Mouse (Mus musculus) lung, adult 18-20 months (tissue): Measurements from ENCODE around the gene Ndufaf4.
"Not testable (repeated sequence)": the region's sequence is repeated elsewhere in the genome, so short reads cannot be mapped to it uniquely, and the experiment has no call there.

ENCODE experiments used
- DNase-seq, 2 experiments: peaks; one replicate each; pipeline ENCODE4 v3.0.0; 2022; ENCODE audit warnings: mixed read lengths in 2 of 2

Ndufaf4 gene

DNA sequence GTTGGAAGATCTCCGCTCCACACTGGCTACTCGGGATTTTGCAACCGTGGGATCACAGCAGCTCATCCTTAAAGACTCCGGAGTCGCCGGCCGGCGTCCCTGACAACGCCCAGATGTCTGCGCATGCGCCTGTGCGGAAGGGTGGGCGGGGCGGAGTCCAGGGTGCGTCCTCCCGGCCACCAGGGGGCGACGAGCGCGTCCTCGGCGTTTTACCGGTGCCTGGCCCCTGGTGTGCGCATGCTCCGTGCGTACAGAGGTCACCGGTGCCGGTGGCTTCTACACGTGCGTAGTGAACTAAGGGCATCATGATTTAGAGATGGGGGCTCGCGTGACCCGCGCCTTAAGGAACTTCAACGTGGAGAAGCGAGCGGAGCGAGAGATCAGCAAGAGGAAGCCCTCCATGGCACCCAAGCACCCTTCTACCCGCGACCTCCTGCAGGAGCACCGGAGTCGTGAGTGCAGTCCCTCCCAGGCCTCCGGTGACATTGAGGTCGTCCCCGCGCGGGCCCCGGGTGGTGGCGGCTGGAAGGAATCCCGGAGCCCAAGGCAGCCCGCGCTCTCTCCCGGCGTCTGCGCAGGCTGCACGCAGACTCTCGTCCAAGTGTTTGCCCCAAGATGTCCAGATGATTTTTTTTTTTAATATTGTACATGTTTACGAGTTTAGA, at the start of gene Ndufaf4:
Gene Ndufaf4 (plus strand): TSS at position 233 of the 665 bp plus-strand sequence.
- DNase-seq: peak; percentile 93 to 95

DNA sequence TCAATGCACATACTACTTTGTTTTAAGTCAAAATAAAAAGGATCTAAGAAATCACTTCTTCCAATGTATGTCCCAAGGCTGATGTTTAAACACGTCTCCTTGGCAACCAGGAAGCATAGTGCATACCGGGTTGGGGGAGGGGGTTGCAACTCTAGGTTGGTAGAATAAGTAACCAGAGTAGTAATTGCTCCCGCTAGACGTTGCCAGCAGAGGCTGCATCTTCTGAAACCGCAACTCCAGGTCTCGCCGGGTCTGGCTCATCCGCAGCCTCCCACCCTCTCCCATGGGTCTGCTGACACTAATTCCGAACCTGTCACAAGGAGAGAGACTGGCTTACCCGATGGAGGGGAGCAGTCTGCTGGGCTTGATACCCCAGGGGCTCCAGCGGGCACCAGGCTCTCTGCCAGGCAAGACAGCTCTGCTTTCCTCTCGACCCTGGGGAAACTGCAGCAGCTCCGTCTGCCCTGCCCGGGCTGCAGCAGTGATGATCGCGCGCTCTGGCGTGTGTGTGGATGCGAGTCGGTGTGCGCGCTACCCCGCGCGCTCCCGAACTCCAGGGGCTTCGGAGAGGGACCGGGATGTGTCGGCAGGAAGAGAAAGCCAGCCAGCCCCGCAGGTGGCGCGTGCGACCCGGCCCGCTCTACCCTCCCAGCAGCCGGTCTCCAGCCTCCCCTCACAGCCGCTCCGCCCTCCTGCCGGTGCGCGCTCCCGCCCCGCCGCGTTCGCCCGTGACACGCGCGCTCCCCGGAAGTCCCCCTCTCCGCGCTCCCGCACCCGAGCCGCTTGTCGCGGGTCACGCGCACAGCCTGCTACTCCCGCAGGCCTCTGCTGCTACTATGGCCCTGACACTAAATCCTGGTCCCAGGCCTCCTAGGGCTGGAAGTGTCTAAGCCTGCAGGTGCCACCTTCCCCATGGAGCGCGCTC, 47.2 kb upstream of the Ndufaf4 start, which contains the start of gene Klhl32:
Gene Klhl32 (minus strand): TSS at position 724 of the 925 bp plus-strand sequence.
- DNase-seq: peak; percentile 56 to 60

DNA sequence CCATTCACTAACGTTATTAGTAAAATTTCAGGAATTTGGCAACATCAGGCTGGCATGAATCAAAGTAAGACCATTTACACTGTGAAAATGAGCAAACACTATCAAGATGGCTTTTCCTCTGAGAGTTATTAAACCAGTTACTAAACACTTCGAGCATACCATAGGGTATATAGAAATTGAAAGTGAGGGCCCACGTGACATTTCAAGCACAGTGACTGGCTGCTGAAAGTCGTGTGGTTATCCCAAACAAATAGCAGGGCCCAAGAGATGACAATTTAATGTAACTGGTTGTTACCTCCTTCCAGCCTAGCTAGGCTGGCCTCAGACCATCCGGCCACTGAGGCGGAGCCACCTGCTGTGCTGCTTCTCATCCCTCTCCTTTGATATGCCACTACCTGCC, 32.2 kb upstream of the Ndufaf4 start:
- DNase-seq: no peak

DNA sequence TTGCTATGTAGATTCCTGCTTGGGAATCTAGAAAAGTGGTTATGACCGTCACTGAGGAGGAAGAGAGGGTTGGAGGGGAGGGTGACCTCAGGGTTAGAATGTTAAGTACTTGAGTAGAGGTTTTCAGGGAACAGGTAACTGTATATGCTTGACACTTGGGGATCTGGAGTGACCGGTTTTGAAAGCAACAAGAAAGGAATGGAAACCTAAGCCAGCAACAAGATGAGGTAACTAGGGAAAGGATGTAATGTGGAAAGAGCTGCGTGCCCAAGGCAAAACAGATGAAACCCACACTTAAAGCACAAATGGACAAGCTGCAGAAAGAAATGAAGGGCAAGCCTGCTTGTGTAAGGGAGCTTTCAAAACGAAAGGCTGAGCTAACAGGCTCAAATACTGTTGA, 28.7 kb upstream of the Ndufaf4 start:
- peak; percentile 2 to 26 for DNase-seq

DNA sequence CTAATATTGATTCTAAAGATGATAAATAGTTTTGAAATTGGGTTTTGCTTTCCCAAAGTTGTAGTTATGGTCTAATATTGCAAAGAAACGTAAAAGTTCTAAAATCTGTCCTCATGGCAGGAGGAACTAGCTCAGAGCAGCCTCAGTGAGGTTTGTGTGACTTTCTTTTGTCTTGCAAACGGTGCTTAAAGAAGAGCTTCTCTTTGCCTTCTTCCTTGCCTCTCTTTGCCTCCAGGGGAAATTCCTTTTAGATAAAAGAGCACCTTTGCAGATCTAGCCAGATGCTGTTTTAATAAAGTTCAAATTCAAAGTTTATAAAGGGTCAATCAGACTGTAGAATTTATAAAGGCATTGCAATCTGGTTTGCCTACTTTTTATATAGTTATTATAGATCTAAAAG, 8.5 kb upstream of the Ndufaf4 start:
- not testable (repeated sequence) for DNase-seq

DNA sequence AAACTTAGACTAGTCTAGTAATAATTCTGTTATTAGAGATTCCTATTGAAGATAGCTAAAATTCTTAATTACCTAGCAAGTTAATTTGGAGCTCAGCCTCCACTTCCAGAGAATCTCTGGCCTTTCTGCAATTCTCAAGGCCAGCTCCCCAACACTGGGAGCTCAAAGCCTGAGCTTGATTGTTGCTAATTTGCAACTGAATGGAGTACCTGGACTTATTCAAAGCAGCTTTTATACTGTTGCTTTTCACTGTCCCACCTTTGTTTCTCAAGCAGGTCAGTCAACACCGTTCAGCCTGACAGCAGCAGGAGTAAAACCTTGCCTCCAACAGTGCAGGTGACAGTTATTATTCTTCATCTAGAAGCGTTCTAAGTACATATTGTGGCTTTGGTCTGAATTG, 5.6 kb upstream of the Ndufaf4 start:
- not testable (repeated sequence) for DNase-seq

DNA sequence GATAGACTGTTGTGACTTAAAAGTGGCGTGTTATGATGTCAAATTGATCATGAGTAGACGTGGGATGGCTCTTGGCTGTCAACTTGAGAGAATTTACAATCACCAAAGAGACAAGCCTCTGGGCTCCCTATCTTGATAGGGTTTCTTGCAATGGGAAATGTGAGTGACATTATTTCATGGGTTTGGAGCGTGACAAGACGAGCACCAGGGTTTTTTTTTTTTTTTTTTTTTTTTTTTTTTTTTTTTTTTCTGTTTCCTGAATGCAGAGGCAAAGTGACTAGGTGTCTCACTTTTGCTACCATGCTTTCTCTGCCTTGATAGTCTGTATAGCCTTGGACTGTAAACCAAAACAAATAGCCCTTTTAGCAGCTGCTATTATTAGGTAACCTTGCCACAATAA, 3.3 kb upstream of the Ndufaf4 start:
- no peak for DNase-seq

DNA sequence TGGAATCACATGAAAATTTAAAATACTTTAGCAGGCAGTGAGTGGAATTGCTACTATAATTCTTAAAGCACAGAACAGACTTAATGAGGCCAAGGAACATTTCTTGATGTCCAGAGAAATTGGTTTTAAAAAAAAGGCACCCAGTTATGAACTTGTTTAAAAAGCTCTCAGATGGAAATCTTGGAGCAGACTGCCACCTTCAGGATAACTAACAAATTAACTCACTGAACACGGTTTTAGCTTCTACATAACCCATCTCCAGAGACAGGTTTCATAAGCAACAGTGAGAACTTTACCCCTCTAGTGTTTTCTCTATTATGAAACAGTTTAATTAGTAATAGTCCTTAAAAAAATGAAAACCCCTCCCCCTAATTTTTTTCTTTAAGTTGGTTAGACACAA, 1.1 kb upstream of the Ndufaf4 start:
- DNase-seq: peak in 1 of 2 experiments; percentile 41

DNA sequence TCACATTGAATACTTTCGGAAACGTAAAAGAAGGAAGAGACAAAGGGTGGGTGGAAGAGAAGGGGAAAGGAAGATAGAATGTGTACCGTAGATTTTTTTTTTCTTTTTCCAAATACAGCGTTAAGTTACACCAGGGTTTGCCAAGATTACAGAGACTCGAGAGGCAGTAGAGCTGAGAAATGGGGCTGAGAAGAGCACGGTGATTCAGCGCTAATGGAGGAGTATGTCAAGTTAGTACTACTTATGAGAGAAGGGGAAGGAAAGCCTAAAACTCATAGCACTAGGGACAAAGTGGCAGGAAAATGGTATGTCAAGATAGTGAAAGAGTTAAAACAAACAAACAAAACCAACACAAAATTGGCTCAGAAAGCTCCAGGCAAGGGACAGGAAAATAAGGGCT, 532 bp upstream of the Ndufaf4 start:
- DNase-seq: peak in 1 of 2 experiments; percentile 2

DNA sequence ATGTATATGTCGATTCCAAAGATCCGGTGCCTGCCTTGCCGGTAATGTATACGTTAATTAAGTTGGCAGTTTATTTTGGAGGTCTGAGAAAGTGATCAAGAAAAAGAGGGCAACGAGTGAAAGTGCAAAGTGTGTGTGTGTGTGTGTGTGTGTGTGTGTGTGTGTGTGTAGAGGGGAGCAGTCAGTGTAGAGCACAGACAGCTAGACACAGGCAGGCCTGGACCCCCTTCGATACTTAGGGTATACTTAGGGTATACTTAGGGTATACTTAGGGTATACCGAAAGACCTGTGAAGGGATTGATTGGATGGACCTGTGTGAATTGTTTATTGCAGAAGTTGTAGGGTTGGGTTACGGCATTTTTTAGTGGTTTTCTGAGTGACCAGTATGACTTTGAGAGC, 753 bp downstream of the Ndufaf4 start:
- DNase-seq: no peak

DNA sequence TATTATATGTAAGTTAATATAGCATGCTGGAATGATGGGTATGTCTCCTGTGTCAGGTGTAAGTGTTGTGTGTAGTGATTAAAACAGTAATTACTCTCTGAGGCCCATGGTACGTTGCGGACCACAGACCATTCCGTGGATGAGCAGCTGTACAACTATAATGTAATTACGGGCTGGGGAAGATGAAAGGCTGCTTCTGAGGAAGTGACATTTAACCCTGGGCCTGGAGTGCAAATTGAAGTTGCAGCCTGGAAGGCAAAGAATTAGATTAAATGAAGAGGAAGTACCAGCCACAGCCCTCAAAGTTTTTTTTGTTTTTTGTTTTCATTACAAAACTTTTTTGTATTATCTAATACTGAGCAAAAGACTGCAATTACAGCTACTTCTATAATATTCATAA, 1.3 kb downstream of the Ndufaf4 start:
- DNase-seq: no peak

DNA sequence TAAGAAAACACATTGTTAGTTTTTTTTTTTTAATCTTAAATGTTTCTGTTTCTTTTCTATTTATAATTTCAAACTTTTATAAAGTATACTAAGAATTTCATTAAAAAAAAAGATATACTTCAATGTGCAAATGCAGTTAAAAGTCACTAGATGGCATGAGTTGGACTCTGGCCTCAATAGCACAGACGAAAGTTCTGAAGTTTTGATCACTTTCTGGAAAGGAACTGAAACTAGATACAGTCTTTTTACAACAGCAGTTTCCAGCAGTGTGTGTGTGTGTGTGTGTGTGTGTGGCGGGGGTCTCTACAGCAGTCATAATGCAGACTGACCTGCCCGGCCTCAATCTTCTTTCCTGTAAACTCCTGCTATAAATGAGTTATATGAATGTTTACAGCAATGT, 9.9 kb downstream of the Ndufaf4 start:
- no peak for DNase-seq

DNA sequence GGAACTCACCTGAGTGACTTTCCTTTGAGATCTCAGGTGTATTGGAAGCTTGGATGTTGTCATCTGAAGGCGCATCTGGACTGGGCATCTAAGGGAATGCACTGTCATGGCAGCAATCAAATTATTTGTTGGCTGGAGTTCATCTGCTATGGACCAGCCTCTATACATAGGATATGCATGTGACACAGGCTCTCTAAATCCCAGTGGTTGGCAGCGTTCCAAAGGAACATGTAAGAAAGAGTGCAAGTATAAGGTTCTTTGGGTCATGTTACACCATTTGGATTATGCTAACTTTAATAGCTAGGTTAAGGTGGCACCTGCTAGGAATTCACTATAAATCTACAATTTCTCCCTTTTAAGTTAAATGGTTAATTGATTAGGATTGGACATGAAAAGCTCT, 17.7 kb downstream of the Ndufaf4 start:
- no peak for DNase-seq

DNA sequence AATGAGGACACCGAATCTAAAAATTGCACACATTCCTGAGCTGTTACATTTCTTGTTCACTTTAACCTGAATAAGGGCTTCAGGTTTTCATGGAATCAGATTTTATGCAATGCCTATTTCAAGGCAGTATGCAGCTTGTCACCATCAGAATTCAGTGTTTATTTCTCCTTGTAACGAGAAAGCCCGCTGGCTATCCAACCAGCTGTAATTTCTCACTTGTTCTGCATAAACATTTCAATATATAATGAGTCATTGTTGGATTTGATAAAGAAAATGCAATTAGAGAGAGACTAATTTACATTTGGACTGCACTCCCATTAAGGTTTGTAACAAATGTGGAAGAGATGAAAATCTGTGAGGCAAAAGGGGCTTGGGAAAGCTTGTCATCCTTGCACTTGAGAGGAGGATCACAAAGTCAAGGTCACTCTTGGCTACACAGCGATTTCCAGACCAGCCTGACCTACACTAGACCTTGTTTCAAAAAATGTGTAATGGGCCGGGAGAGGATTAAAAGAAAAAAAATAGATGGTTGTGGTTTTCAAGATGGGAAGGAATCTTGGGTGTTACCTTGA, 22.2 kb downstream of the Ndufaf4 start:
- DNase-seq: no peak

DNA sequence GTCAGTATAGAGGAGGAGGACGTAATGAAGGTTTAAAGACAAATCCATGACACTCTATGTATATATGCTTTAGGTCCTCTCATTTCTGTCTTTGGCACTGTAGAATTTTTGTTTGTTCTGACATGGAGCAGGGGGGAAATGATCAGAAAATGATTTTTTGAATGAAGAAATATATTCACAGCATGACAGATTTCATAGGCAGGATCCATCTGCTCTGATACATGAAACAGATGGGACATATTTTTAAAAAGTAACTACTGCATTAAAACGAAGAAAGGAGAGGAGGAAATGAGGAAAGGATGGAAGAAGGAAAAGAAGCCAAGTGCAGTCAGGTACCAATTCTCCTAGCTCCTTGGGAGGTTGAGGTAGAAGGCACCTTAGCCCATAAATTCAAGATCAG, 26.8 kb downstream of the Ndufaf4 start:
- no peak for DNase-seq

DNA sequence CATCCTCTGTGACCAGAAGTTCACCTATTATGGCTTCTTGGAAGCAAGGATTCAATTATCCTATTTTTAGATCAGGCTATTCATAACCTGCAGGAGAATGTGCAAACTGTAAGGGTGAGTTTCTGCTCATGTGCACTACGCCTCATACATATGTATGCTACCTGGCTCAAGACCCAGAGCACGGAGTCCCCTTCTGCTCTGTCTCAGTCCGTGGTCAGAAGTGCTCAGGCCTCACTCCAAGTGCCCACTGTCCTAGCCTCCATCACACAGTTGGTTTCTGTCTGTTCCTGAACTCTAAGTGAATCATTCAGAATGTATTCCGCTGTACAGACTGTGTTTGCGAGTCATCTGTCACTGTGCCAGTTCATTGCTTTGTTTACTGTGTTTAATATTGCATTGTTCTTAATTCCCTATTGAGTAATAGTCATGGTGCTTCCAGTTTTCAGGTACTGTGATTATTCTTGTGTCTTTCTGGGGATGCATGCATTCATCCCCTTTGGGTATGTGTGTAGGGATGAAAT, 30.4 kb downstream of the Ndufaf4 start:
- no peak for DNase-seq

DNA sequence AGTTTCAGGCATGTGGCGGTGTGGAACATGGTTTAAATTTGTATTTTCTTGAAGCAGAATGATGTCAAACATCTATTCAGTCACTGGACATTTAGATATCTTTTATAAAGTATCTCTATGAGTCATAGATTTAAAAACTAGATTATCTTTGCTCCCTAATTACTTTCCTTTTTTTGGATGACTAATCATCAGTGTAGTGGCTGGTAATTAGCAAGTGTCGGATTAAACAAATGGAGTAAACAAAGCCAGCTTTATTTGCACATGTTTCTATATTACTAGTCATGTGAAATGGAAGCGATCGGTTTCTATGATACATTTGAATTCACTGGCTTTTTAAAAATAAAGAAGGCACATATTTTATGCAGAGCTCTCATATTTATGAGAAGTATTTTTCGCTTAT, 31.0 kb downstream of the Ndufaf4 start:
- no peak for DNase-seq

DNA sequence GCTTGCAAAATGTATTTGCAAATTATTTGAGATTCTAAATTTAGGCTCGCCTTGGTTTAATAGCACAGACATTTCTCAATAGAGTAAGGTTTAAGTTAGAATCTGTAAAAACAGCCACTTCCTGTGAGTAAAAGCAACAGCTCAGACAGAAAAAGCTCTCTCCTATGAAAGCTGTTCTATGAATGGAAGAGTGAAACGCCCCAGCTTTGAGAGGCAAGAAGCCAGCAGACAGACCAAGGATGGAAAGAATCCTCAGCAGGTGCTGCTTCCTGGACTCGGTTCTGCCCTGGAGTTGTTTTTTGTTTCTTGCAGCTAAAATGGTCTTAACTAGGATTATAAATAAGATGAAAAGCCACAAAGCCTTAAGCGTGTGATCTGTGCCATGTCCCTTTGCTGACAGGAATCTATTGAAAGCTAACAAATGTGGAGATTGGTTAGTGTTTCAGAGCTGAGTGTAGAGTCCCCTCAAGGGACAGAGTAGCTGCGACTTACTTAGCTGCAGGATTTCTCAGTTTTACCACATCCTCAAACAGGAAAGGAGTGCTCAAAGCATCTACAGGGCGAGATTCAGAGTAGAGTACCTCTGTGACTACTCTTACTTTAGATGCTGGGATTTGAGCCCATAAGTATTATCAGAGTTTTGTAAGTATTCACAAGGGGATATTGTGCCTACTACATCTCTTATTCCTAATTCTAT, 45.0 kb downstream of the Ndufaf4 start:
- DNase-seq: no peak
